In the genomic region with DNA sequence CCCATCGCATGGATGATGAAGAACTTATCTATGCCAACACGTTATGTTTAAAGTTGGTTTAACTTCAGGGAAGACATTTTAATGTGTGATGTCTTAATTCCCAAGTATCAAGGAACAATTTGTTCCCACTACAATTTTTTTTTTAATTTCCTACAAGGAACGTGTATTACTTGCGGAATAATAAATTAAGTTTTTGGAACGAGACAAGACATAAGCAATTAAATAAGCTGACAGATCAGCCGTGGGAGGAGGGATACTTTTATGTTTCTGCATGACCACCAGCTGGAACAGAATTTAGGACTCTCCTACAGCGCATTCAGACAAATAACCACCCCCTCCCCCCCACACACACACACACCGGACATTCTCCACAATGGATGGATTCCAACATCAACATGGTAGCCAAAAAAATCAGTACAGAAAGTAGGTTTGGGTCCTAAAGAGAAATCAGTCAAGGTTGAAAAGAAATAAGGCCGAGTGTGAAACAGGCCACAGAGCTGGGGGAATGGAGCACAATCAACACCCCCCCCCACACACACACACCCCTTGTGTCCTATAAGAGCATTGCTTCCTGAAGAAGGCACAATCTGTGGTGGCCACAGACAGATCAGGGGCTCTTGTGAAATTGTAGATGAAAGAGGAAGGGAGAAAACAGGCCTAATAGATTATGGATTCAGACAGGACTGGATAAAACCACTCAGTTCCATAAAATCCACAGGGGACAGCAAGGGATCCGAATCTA, we compare ENCODE assay signal across 20 mouse cellular contexts.
"Had no signal": no experiment of that assay in that cellular context is flagged by ENCODE, and none has a peak within 500 bp of the region (broad histone marks: within the 10 kb centered on the region; RNA-seq: fewer than 3 reads in every experiment).

No protein-coding gene starts in this region.

- H3K27me3 ChIP-seq: intestine, embryonic 15.5 days; liver, embryonic 13.5 days; megakaryocyte, embryonic 14.5 days; midbrain, embryonic 13.5 days; neural tube, embryonic 13.5 days; stomach, embryonic 15.5 days had no signal

- H3K27ac ChIP-seq: intestine, embryonic 15.5 days; liver, embryonic 13.5 days; midbrain, embryonic 10.5 days; midbrain, embryonic 13.5 days; neural tube, embryonic 13.5 days; stomach, embryonic 15.5 days had no signal

- H3K4me2 ChIP-seq: intestine, embryonic 15.5 days; liver, embryonic 13.5 days; lung, embryonic 14.5 days; midbrain, embryonic 13.5 days; neural tube, embryonic 13.5 days; stomach, embryonic 15.5 days had no signal

- H3K9ac ChIP-seq: intestine, embryonic 15.5 days; liver, embryonic 13.5 days; lung, embryonic 14.5 days; midbrain, embryonic 13.5 days; neural tube, embryonic 13.5 days; stomach, embryonic 15.5 days had no signal

- ATAC-seq: intestine, embryonic 15.5 days; midbrain, embryonic 13.5 days; midbrain, embryonic 16.5 days had no signal

- H3K4me3 ChIP-seq: intestine, embryonic 15.5 days; left cerebral cortex, adult 2 months; liver, embryonic 13.5 days; megakaryocyte, embryonic 14.5 days; midbrain, embryonic 10.5 days; midbrain, embryonic 13.5 days; myocyte; neural tube, embryonic 13.5 days; stomach, embryonic 15.5 days had no signal

- H3K4me1 ChIP-seq: intestine, embryonic 15.5 days; liver, embryonic 13.5 days; megakaryocyte, embryonic 14.5 days; stomach, embryonic 15.5 days had no signal

- H3K36me3 ChIP-seq: intestine, embryonic 15.5 days; liver, embryonic 13.5 days; midbrain, embryonic 10.5 days; midbrain, embryonic 13.5 days; neural tube, embryonic 13.5 days; stomach, embryonic 15.5 days had no signal

- DNase-seq: layer of hippocampus, postnatal 36 days; liver, embryonic 13.5 days; lung, embryonic 14.5 days; lung, postnatal 10 days; lung, postnatal 36 days; retina, postnatal 1 day; right cerebral cortex, postnatal 25 days; spleen, adult 18-20 months; thymus, adult 2 months; thymus, postnatal 14 days; thymus, postnatal 4 days had no signal

- H3K9me3 ChIP-seq: intestine, embryonic 15.5 days; liver, embryonic 13.5 days; midbrain, embryonic 10.5 days; midbrain, embryonic 13.5 days; neural tube, embryonic 13.5 days; stomach, embryonic 15.5 days had no signal
